Mouse (Mus musculus) hindbrain, postnatal 0 days (tissue): ENCODE data around the gene Nol6. TPM values are rescaled to one million over a fixed set of nuclear protein-coding genes. Genes with fewer than 3 reads are reported as not detected.

Source experiments
- ATAC-seq: fragments of 200-750 bp; cut with Nextera tagmentation; 2 replicates; pipeline ENCODE4 v1.8.0; 2017; ENCODE audit warnings: mild to moderate bottlenecking, moderate TSS enrichment, moderate library complexity
- DNase-seq: peaks from one replicate; pipeline ENCODE4 v3.0.0-alpha.2; 2015; ENCODE audit warnings: low spot score
- H3K27ac ChIP-seq: fragments of 300-500 bp; sonication (generic); 2 replicates; pipeline ENCODE4 v1.5.1; 2014; ENCODE audit warnings: mild to moderate bottlenecking
- H3K27me3 ChIP-seq: fragments of 300-500 bp; sonication (generic); 2 replicates; pipeline ENCODE4 v1.6.1; 2014; ENCODE audit warnings: low read length, mixed read lengths; ENCODE audit not compliant: insufficient read depth
- H3K36me3 ChIP-seq: fragments of 300-500 bp; sonication (generic); 2 replicates; pipeline ENCODE4 v1.6.1; 2014; ENCODE audit warnings: low read length, mixed read lengths; ENCODE audit not compliant: insufficient read depth
- H3K4me1 ChIP-seq: fragments of 300-500 bp; sonication (generic); 2 replicates; pipeline ENCODE4 v1.6.1; 2014; ENCODE audit warnings: antibody characterized with exemption, low read length, mixed read lengths; ENCODE audit not compliant: insufficient read depth
- H3K4me2 ChIP-seq: fragments of 300-500 bp; sonication (generic); 2 replicates; pipeline ENCODE4 v1.6.1; 2014; ENCODE audit warnings: low read depth, mild to moderate bottlenecking, low read length, moderate library complexity, mixed read lengths
- H3K4me3 ChIP-seq: fragments of 300-500 bp; sonication (generic); 2 replicates; pipeline ENCODE4 v1.5.1; 2014; ENCODE audit warnings: low read length
- H3K9ac ChIP-seq: fragments of 300-500 bp; sonication (generic); replicated peaks from 2 replicates; pipeline ENCODE4 v1.6.1; 2014; ENCODE audit warnings: mild to moderate bottlenecking, low read length, moderate library complexity, mixed read lengths
- H3K9me3 ChIP-seq: fragments of 300-500 bp; sonication (generic); 2 replicates; pipeline ENCODE4 v1.6.1; 2016; ENCODE audit warnings: low read length, mixed read lengths
- CTCF ChIP-seq: IDR thresholded peaks from 2 replicates; pipeline ENCODE4 v1.5.1; 2016; ENCODE audit warnings: antibody characterized with exemption, control low read depth, low read depth
- WGBS: fragments of 180-500 bp; shearing (Covaris S2); extraction: QIAGEN DNeasy Blood & Tissue Kit; methylation state at CpG from one replicate; pipeline ENCODE4 v1.1.7; 2014; 5-methylcytosine and 5-hydroxymethylcytosine counted together
- polyA plus RNA-seq: library from polyadenylated mRNA; unstranded; fragments of >200 nt; fragmentation: Nextera tagmentation; extraction: Ambion mirVana; gene quantifications from 2 replicates; pipeline ENCODE4 v1.2.1, GENCODE M21; 2015
- total RNA-seq: library from RNA; depleted of rRNA; stranded (reverse); fragments of >200 nt; gene quantifications from 2 replicates; pipeline ENCODE4 v1.2.3, GENCODE M21; 2014

Nol6 gene
- total and polyA plus RNA-seq, 2 experiments from 2014 or later, result 32.4 to 70.2 TPM

DNA sequence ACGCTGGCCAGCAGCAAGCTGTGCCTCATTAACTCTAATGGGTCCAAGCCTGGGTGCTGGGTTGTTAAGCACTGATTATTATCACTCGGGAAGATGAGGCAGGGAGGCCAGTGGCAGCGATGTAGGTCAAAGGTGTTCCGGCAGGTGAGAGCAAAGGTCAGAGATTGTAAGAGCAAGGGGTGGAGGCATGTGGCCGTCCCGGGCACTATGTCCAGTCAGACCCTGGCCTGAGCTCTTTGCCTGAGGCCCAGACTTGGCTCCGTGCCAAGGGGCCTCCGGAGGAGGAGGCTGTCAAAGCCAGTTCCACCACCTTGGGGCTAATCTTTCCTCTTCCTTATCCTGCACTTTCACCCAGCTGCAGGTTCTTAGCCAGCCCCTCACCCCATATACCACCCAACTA lies 28.1 kb downstream of the Nol6 start:
- Histone ChIP-seq H3K36me3 (no peaks in the 10 kb centered on the region), H3K9ac (no peak overlapping the region), H3K4me2 (no peak overlapping the region), H3K27ac (no peak overlapping the region), H3K9me3 (no peaks in the 10 kb centered on the region), H3K4me3 (no peak overlapping the region), H3K4me1 (0 out of 2 replicates have a peak, but pooled peaks cover 3% of the 10 kb centered on the region), H3K27me3 (0 out of 2 replicates have a peak, but pooled peaks cover 6% of the 10 kb centered on the region)
- 66% methylated on average over 8 of the region's 8 CpGs for WGBS
- DNase-seq (peak; percentile 19), ATAC-seq (no peak)
- TF ChIP-seq CTCF, result no peak

DNA sequence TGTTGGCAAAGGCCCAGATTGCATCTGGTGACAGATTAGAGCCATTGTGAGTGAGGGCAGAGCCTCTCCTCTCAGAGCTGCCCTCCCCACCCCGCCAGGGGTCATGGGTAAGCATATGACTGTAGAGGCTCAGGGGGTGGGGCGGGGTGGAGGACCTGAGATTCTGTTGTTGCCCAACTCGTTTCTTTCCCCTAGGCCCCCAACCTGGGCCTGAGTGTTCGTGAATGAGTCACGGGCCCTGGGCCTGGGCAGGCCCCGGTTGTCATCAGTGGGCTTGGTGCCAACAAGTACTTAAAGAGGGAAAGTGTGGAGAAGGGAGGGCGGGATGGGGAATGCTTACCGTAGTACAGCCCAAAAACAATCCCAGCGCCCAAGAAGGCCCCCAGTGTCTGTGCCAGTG lies 29.9 kb downstream of the Nol6 start:
- Histone ChIP-seq H3K27me3 (0 out of 2 replicates have a peak, but pooled peaks cover 6% of the 10 kb centered on the region), H3K4me1 (0 out of 2 replicates have a peak, but pooled peaks cover 3% of the 10 kb centered on the region), H3K27ac (no peak overlapping the region), H3K9ac (no peak overlapping the region), H3K4me3 (no peak overlapping the region), H3K36me3 (no peaks in the 10 kb centered on the region), H3K4me2 (no peak overlapping the region), H3K9me3 (no peaks in the 10 kb centered on the region)
- no peak for TF ChIP-seq CTCF
- no peak for DNase-seq
- ATAC-seq, result no peak
- WGBS, result 52% methylated on average over 9 of the region's 9 CpGs

DNA sequence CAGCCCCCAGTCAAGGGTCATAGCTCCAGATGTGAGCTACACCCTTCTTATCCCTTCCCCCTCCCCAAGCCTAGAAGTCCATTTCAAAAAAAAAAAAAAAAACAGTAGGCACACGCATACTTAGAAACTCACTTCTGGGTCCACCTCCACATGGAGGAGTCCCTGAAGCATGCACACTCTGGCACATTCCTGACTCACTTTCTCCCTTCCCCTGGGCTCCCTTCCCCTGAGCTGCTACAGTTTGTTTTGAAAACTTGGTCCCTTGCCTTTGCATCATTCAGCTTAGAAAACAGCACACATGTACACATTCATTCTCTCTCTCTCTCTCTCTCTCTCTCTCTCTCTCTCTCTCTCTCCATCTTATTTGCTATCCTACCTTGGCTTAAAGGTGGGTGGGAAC lies 31.3 kb downstream of the Nol6 start:
- Histone ChIP-seq H3K4me1 (no peaks in the 10 kb centered on the region), H3K27ac (no peak overlapping the region), H3K9me3 (no peaks in the 10 kb centered on the region), H3K4me2 (no peak overlapping the region), H3K9ac (no peak overlapping the region), H3K36me3 (no peaks in the 10 kb centered on the region), H3K4me3 (no peak overlapping the region), H3K27me3 (0 out of 2 replicates have a peak, but pooled peaks cover 5% of the 10 kb centered on the region)
- no peak for DNase-seq
- no peak for TF ChIP-seq CTCF
- WGBS, result 88% methylated on average over 1 of the region's 1 CpGs
- ATAC-seq, result no peak

DNA sequence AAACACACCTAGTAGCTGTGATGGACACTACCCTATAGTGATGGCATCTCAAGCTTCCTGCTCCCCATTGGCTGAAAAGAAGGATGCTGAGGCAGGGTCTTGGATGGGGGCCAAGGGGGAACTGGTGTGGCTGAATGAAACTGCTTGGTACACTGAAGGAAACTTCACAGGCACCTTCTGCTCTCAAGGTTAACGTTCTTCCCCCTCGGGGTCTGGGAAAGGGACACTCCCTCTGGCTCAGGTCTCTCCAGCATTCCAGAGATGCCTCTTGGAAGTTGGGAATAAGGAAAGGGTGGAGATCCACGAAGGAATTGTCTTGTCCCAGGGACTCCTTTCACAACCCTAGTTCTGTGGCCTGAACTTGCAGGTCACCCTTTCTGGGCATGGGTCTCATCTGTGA lies 32.9 kb downstream of the Nol6 start:
- DNase-seq (no peak), ATAC-seq (no peak)
- WGBS, result 64% methylated on average over 3 of the region's 3 CpGs
- no peak overlapping the region for H3K27ac ChIP-seq
- no peak overlapping the region for H3K9ac ChIP-seq
- no peak overlapping the region for H3K4me2 ChIP-seq
- TF ChIP-seq CTCF, result no peak
- H3K9me3 ChIP-seq, result no peaks in the 10 kb centered on the region
- no peak overlapping the region for H3K4me3 ChIP-seq
- no peaks in the 10 kb centered on the region for H3K4me1 ChIP-seq
- no peaks in the 10 kb centered on the region for H3K36me3 ChIP-seq
- H3K27me3 ChIP-seq, result no peaks in the 10 kb centered on the region

- no peak for TF ChIP-seq CTCF
- 83% methylated on average over 2 of the region's 2 CpGs for WGBS
Measured at GRCm38 (mm10) chr4:41089705-41090104, 34.5 kb downstream of the Nol6 start.

GRCm38 (mm10) chr4:41089189-41089588 lies 35.1 kb downstream of the Nol6 start:
- Histone ChIP-seq H3K27me3 (no peaks in the 10 kb centered on the region), H3K4me2 (no peak overlapping the region), H3K4me3 (no peak overlapping the region), H3K9me3 (no peaks in the 10 kb centered on the region), H3K9ac (no peak overlapping the region), H3K27ac (no peak overlapping the region), H3K4me1 (no peaks in the 10 kb centered on the region), H3K36me3 (no peaks in the 10 kb centered on the region)
- ATAC-seq (no peak), DNase-seq (no peak)
- TF ChIP-seq CTCF, result no peak
- WGBS, result 91% methylated on average over 4 of the region's 4 CpGs

More at GRCm38 (mm10) chr4:41089705-41090104, 34.5 kb downstream of the Nol6 start:
- Histone ChIP-seq H3K4me1 (no peaks in the 10 kb centered on the region), H3K27ac (no peak overlapping the region), H3K27me3 (no peaks in the 10 kb centered on the region), H3K9ac (no peak overlapping the region), H3K4me2 (no peak overlapping the region), H3K36me3 (no peaks in the 10 kb centered on the region), H3K9me3 (no peaks in the 10 kb centered on the region), H3K4me3 (no peak overlapping the region)
- ATAC-seq, result no peak
- no peak for DNase-seq

DNA sequence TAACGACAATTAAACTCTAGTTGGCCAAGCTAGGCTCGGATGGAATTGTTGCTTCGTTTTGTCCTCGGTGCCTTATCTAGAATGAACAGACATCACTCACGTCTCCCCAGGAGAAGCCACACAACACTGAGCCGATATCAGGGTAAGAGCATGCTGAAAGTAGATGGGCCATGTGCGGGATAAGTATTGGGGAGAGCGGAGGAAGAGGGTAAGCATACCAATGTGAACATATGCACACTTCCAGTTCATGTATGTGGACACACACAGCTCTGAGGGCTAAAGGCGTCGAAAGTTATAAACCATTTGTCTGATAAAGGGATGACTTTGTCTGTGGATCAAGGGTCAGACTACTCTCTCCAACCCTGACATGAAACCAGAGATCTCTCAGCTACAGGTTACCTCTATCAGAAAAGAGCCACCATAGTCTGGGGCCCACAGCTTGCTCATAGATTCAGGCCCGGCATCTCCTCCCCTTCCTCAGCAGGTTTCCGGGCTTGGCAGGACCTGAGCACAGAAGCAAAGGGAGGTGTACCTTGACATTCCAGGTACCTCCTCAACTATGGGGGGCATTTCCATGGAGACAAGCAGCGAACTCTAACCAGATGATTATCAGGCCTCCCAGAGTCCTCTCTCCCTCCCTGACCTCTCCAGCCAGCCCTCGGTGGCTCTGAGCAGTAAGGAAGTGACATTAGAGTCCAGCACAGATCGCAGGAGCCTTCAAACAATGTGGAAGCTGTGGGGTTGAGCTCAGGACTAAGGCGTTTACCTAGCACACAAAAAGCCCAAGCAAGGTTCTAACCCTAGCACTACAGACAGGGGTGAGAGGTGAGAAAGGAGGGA lies 36.6 kb downstream of the Nol6 start:
- H3K36me3 ChIP-seq, result no peaks in the 10 kb centered on the region
- no peak for TF ChIP-seq CTCF
- no peak overlapping the region for H3K4me2 ChIP-seq
- ATAC-seq (no peak), DNase-seq (no peak)
- WGBS, result 90% methylated on average over 16 of the region's 16 CpGs
- H3K27me3 ChIP-seq, result no peaks in the 10 kb centered on the region
- no peak overlapping the region for H3K4me3 ChIP-seq
- H3K4me1 ChIP-seq, result no peaks in the 10 kb centered on the region
- H3K9ac ChIP-seq, result no peak overlapping the region
- no peak overlapping the region for H3K27ac ChIP-seq
- H3K9me3 ChIP-seq, result no peaks in the 10 kb centered on the region
